Mouse (Mus musculus): ENCODE measurements around the gene Dlx4.

GRCm38 (mm10) chr11:95110081-95110480, 36.0 kb downstream of the Dlx4 start:
- TF ChIP-seq POLR2A (IDR thresholded peaks at IDR 0.05; ENCODE audit: low read depth, low read length), result no peak
- TF ChIP-seq CTCF (conservative IDR thresholded peaks at IDR 0.05; ENCODE audit: insufficient read depth, insufficient read length, low read depth, low read length), result no peak
